Mouse (Mus musculus) A20 (cell line): ENCODE measurements at regions not wholly inside any gene's neighbourhood (a gene's known extent, or its start where the extent isn't known, plus 50 kb on each side); places are given as distances from the start of the nearest gene placed in this dataset.

Experiments used
- DNase-seq: peaks from one replicate; pipeline ENCODE4 v3.0.0-alpha.2; 2011; ENCODE audit warnings: low read depth, low spot score

- no peak for DNase-seq
Measured at GRCm38 (mm10) chr3:128122111-128122510, 226.0 kb upstream of the Fam241a start.

GRCm38 (mm10) chr3:128120647-128121440 lies 224.7 kb upstream of the Fam241a start:
- DNase-seq: no peak

DNA sequence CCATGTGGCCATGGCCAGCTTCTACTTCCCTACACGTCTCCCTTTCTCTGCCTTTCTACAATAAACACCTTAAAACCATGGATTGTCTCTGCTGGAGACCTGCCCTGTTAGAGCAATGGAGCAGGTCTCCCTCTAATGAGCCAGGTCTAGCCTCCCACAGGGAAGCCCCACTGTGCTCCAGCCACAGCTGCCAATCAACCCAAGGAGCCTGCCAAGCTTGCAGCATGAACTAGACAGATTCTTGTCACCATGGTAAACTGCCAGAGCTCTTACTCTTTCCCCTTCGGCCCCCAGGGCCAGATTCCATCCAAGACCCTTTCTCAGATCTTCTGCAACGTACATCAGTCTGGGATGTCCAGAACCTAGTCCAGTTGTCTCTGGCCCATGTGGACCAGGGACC lies 217.1 kb upstream of the Fam241a start:
- DNase-seq: no peak

- DNase-seq: no peak
Measured at GRCm38 (mm10) chr3:128110406-128110805, 214.3 kb upstream of the Fam241a start.

GRCm38 (mm10) chr3:128104516-128104915 lies 208.4 kb upstream of the Fam241a start:
- no peak for DNase-seq

- no peak for DNase-seq
Measured at GRCm38 (mm10) chr3:128093046-128093445, 196.9 kb upstream of the Fam241a start.

GRCm38 (mm10) chr3:128088207-128088606 lies 192.1 kb upstream of the Fam241a start:
- no peak for DNase-seq

- no peak for DNase-seq
Measured at GRCm38 (mm10) chr3:128087163-128087562, 191.0 kb upstream of the Fam241a start.

GRCm38 (mm10) chr3:128082463-128082862 lies 186.3 kb upstream of the Fam241a start:
- DNase-seq: no peak

DNA sequence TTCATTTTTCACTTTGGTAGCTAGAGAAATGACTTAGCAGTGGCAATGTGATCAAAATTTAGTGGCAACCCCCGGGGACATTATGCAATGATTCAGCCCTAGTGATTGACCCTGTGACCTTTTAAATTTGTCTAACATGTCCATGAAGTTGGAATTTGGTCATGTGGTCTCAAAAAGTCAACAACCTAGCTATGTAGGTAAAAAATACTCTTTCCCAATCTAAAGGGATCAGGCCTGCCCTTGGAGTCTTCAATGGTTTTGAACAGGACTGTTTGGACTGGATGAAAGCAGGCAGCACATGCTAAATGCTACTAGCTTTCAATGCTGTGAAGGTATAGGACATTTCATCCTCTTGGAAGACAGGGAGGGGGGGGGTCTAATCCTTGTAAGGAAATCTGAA lies 185.3 kb upstream of the Fam241a start:
- no peak for DNase-seq

- DNase-seq: no peak
Measured at GRCm38 (mm10) chr3:128067861-128068260, 171.7 kb upstream of the Fam241a start.

DNA sequence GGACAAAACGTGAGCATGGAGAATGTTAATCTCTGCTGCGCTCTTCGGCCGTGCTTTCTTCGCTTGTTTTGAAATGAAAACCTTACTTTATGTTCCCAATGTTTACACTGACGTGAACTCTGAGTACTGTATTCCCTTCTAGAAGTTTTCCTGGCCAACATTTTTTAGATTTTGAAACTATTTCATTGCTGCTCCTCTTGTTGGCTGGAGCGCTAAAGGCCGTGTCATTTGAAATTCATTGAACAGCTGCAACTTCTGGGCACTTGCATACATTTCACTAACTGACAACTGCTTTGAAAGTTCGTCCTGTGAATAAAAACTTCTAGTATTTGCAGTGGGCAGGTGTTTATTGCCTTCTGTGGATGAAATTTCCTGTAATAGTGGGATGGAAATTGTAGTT lies 157.9 kb upstream of the Fam241a start:
- DNase-seq: no peak

GRCm38 (mm10) chr3:128043709-128044108 lies 147.6 kb upstream of the Fam241a start:
- DNase-seq: no peak

DNA sequence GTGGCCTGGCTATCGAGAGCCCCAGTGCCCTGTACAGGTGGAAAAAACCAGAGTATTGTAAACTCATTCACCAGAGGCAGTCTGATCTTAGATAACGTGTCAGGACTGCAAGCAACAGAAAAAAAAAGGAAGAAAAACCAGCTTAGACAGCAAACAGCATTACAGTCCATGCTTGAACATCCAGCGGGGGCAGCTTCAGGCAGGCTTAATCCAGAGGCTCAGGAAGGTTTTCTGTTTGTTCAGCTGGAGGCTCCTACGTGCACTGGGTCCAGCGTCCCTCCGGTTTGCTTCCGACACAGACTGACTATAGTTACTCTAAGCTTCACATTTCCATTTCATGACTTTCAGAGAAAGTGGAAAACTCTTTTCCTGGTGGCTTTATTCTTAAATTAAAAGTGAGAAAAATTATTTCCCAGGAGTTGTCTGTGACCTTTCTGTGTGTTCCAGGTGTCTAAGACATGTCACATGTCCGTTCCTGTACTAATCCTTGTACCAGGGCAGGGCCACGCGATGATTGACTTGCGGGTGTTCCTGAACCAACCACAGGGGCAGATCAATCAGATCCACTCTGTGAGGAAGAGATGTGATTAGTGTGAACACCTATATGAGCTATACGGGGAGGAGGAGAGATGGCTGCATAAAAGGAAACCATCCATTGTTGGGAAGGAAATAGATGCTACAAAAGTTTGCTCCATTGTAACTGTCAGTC lies 144.4 kb upstream of the Fam241a start:
- DNase-seq: no peak

DNA sequence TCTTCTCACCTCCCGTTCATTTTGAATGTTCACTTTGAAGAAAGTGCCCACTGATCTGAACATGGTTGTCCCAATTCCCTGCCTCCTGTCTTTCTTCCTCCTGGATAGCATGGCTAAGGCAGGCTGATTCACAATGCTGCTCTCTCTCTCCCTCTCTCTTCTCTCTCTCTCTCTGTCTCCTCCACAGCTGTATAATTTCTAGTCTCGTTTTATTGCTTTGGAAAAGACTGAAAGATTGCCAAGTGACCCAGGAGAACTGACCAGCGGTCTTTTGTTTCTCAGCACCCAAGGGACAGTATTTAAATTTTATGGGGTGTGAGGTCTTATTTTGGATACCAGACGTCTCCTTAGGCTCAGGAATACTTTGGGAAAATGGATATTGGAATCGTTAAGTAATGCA lies 143.1 kb upstream of the Fam241a start:
- no peak for DNase-seq

DNA sequence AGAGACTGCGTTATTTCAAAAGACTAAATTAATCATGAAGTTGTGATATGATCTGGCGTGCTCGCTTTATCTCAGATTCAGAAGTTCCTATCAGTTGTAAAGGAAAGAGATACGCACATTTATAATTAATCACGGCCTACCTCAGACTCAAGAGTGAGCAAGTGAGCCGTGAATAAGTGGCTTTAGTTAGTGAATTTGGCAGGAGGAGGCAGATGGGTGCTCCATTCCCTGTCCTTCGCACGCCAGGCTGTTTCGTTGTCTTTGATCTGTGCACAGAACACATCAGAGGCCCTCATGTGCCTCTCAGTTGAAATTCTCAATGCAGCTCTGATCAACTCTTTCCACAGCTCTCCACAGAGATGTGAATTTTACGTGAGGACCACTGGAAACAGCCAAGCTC lies 140.4 kb upstream of the Fam241a start:
- no peak for DNase-seq

GRCm38 (mm10) chr3:128030352-128030751 lies 134.2 kb upstream of the Fam241a start:
- DNase-seq: no peak

- no peak for DNase-seq
Measured at GRCm38 (mm10) chr3:128029565-128029915, 133.4 kb upstream of the Fam241a start.

- DNase-seq: no peak
Measured at GRCm38 (mm10) chr3:128028856-128029564, 132.9 kb upstream of the Fam241a start.

DNA sequence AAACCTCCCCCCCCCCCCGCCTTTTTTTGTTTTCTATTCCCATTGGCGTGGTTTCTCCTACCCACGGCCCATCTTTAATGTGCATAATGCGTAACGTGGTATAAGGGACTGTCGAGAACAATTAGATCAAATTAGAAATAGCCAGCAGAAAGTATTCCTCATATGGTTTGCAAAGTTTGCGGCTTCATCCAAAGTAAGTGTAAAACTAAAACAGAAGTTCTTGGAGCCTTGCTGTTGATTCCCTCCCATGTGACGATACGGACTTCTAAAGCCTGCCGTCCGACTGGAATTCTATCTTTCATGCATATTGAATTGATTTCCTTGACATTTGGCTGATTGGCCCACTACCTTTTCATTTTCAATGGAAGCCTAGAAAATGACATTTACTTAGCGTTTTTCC lies 128.7 kb upstream of the Fam241a start:
- no peak for DNase-seq

DNA sequence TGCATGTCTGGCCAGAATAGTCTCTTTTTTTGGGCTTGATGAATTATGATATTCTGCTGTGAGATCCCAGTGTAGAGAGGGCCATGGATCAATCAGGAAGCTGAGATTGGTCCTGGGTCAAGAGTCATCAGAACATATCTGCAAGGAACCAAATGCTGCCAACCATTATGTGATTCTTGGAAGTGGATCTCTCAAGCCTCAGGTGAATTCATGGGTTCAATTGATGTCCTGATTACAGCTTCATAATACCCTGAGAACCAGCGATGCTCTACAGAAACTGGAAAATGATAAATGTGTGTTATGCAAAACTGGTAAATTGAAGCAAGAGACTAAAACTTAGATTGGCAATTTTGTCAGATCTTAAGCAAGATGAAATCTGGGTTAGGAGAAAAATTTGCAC lies 118.8 kb upstream of the Fam241a start:
- DNase-seq: no peak

- DNase-seq: no peak
Measured at GRCm38 (mm10) chr3:128002905-128003641, 106.9 kb upstream of the Fam241a start.
